Mouse (Mus musculus) NIH3T3 (cell line): ENCODE results near the gene Gm10128.
"Not testable (repeated sequence)": the region's sequence is repeated elsewhere in the genome, so short reads cannot be mapped to it uniquely, and the experiment has no call there.

ENCODE experiments used
- DNase-seq: peaks from one replicate; pipeline ENCODE4 v3.0.0-alpha.2; 2012; ENCODE audit warnings: low read depth

The Gm10128 gene

GRCm38 (mm10) chr14:7643872-7644271, at the start of gene Gm10128:
Gene Gm10128 (minus strand): TSS chr14:7643972.
- DNase-seq, result not testable (repeated sequence)

- DNase-seq, result not testable (repeated sequence)
Observed at GRCm38 (mm10) chr14:7681170-7681569, 37.4 kb upstream of the Gm10128 start.

GRCm38 (mm10) chr14:7662491-7662890, 18.7 kb upstream of the Gm10128 start:
- not testable (repeated sequence) for DNase-seq

GRCm38 (mm10) chr14:7658101-7659074, 14.6 kb upstream of the Gm10128 start:
- not testable (repeated sequence) for DNase-seq

- DNase-seq, result not testable (repeated sequence)
Observed at GRCm38 (mm10) chr14:7657456-7657855, 13.7 kb upstream of the Gm10128 start.

GRCm38 (mm10) chr14:7595492-7595891, 48.3 kb downstream of the Gm10128 start, which contains the start of gene Gm10338:
Gene Gm10338 (minus strand): TSS chr14:7595592.
- not testable (repeated sequence) for DNase-seq
